Mouse (Mus musculus): Measurements from ENCODE around the gene Fli1. TPM values are rescaled to one million over a fixed set of nuclear protein-coding genes. Genes with fewer than 3 reads are reported as not detected.

Fli1 gene
- polyA plus RNA-seq, 1 experiment from 2014 or later, result 3.6 TPM

DNA sequence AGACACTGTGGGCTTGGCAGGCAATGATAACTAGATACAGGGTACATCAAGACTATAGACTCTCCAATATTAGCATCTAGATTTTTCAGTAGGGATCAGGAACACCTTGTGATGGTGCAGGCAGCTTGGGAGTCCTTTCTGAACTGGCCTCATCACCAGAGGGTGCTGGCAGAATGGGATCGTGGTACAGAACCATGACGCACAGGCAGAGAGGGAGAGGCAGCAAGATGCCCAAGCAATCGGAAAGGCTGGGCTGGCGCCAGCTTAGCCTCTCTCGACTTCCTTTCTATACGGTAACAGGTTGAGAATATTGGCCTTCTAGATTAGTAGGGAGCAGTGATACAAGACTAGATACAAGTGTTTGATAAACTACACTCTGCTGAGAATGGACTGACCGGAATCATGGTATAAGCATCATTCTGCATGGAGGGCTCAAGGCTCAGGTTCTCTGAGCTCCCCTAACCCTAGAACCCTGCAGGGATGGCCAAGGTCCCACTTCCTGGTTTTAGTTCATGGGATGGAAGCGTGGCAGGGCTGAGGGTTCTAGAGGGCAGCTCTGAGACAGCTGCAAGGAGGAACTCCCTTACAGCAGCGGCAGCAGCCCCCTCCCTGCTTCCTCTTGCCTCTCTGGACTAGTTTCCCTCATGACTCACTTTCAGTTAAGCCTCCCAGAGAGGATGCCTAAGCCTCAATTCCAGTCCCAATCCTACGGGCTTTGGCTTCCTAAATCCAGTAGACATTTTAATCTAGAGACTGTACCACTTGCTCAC, 67.9 kb downstream of the Fli1 start:
- Histone ChIP-seq H3K36me3 (ENCODE audit: control insufficient read depth, insufficient read depth, low read length) (no peaks in the 10 kb centered on the region), H3K9me3 (ENCODE audit: control insufficient read depth, low read length) (no peaks in the 10 kb centered on the region), H3K27ac (ENCODE audit: low read depth, low read length) (no peak overlapping the region), H3K4me3 (ENCODE audit: low read depth, low read length) (no peak overlapping the region), H3K4me1 (ENCODE audit: control insufficient read depth, insufficient read depth, low read length) (no peaks in the 10 kb centered on the region), H3K9ac (replicated peaks; ENCODE audit: low read depth, low read length) (no peak overlapping the region), H3K27me3 (ENCODE audit: control insufficient read depth, insufficient read depth, low read length) (no peaks in the 10 kb centered on the region), H3K4me2 (ENCODE audit: low read depth, low read length) (no peak overlapping the region)
- 86% methylated on average over 10 of the region's 10 CpGs for WGBS
- ATAC-seq (ENCODE audit: low read depth), result no peak

DNA sequence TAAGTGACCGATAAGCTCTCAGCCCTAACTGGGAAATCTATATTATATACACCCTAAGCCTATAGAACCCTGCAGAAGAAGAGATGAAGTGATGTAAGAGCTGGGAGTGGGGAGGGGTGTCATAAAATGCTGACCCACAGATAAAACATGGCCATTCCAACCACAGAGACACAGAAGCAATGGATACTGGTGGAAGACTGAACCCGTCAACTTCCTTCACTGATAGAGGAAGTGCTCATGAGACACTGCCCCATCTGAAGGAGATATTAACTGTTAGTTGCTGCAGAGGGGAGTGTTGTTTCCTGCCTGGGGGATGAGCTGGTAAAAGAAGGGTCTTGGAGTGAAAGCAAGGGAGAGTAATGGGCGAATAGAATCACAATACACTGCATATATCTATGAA, 70.3 kb downstream of the Fli1 start:
- H3K9ac ChIP-seq (replicated peaks; ENCODE audit: low read depth, low read length), result no peak overlapping the region
- no peak overlapping the region for H3K4me3 ChIP-seq (ENCODE audit: low read depth, low read length)
- no peaks in the 10 kb centered on the region for H3K9me3 ChIP-seq (ENCODE audit: control insufficient read depth, low read length)
- no peaks in the 10 kb centered on the region for H3K27me3 ChIP-seq (ENCODE audit: control insufficient read depth, insufficient read depth, low read length)
- H3K4me1 ChIP-seq (ENCODE audit: control insufficient read depth, insufficient read depth, low read length), result no peaks in the 10 kb centered on the region
- WGBS, result 93% methylated on average over 3 of the region's 3 CpGs
- no peak overlapping the region for H3K27ac ChIP-seq (ENCODE audit: low read depth, low read length)
- no peak for ATAC-seq (ENCODE audit: low read depth)
- H3K36me3 ChIP-seq (ENCODE audit: control insufficient read depth, insufficient read depth, low read length), result no peaks in the 10 kb centered on the region
- no peak overlapping the region for H3K4me2 ChIP-seq (ENCODE audit: low read depth, low read length)

DNA sequence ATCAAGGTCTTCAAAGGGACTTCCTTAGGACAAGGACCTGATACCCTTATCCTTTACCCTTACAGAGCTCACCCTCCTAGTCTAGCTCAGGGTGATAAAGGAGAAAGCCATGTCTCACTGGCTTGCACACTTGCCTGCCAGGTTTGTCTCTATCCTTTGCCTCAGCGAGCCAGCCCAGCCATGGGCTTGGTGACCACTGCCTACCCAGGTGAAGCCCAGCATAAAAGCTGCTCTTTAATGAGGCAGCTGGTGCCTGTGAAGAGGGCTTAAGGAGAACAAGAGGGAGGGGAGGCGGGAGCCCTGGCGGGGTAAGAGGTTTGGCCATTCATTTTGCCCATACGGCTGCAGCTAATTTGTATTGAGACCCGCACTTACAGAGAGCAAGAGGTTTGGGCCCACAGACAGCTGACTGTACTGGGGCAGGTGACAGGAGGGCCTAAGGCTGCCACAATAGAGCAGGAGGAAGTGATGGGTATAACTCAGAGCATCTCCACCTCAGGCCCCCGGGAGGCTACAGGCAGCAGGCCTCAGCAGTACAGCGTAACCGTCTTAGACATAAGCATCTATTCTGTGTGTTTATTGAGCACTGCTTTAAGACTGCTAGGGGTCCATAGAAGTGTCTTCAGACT, 73.4 kb downstream of the Fli1 start:
- no peaks in the 10 kb centered on the region for H3K27me3 ChIP-seq (ENCODE audit: control insufficient read depth, insufficient read depth, low read length)
- no peak for ATAC-seq (ENCODE audit: low read depth)
- no peak overlapping the region for H3K27ac ChIP-seq (ENCODE audit: low read depth, low read length)
- no peak overlapping the region for H3K9ac ChIP-seq (replicated peaks; ENCODE audit: low read depth, low read length)
- H3K36me3 ChIP-seq (ENCODE audit: control insufficient read depth, insufficient read depth, low read length), result no peaks in the 10 kb centered on the region
- H3K9me3 ChIP-seq (ENCODE audit: control insufficient read depth, low read length), result no peaks in the 10 kb centered on the region
- WGBS, result 57% methylated on average over 8 of the region's 8 CpGs
- H3K4me1 ChIP-seq (ENCODE audit: control insufficient read depth, insufficient read depth, low read length), result no peaks in the 10 kb centered on the region; the same call in 1 of the 2 replicates
- no peak overlapping the region for H3K4me3 ChIP-seq (ENCODE audit: low read depth, low read length)
- no peak overlapping the region for H3K4me2 ChIP-seq (ENCODE audit: low read depth, low read length)

DNA sequence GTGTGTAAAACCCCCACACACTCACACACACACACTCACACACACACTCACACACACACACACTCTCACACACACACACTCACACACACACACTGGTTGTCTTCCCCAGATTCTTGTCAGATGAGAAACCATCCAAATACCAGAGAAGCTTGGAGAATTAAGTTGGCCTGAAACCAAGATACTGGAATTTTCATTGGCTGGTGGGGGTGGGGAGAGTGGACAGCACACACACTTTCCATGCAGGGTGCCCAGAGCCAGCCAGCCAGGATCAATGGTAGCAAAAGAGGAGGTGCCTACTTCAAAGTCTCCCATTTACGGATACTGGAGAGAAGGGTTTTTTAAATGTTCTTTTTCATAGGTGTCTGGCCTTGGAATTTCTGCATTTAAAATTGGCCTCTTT, 74.3 kb downstream of the Fli1 start:
- ATAC-seq (ENCODE audit: low read depth), result no peak
- 71% methylated on average over 1 of the region's 1 CpGs for WGBS
- no peaks in the 10 kb centered on the region for H3K36me3 ChIP-seq (ENCODE audit: control insufficient read depth, insufficient read depth, low read length)

DNA sequence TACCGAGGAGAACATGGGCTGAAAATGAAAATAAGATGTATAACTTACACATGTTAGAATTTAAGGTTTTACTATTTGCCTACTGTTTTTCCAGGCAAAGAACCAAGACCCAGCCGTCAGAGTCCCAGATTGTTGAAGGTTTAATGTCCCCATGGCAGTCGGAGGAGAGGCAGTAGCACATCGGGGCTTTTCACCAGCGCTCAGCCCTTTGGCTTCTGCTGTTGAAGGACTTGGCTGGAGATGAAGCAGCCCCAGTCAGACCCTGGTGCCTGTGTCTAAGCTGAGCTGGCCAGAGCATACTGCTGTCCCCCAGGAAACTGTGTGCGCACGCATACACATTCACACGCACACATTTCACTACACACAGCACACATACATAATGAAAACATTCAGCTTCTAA, 75.2 kb downstream of the Fli1 start:
- WGBS, result 80% methylated on average over 8 of the region's 8 CpGs
- no peak for ATAC-seq (ENCODE audit: low read depth)

More for the DNA sequence above, 74.3 kb downstream of the Fli1 start:
- no peak overlapping the region for H3K4me3 ChIP-seq (ENCODE audit: low read depth, low read length)
- no peak overlapping the region for H3K9ac ChIP-seq (replicated peaks; ENCODE audit: low read depth, low read length)
- no peaks in the 10 kb centered on the region for H3K9me3 ChIP-seq (ENCODE audit: control insufficient read depth, low read length)
- no peaks in the 10 kb centered on the region for H3K27me3 ChIP-seq (ENCODE audit: control insufficient read depth, insufficient read depth, low read length)
- H3K4me2 ChIP-seq (ENCODE audit: low read depth, low read length), result no peak overlapping the region
- no peak overlapping the region for H3K27ac ChIP-seq (ENCODE audit: low read depth, low read length)
- no peaks in the 10 kb centered on the region; the same call in 1 of the 2 replicates for H3K4me1 ChIP-seq (ENCODE audit: control insufficient read depth, insufficient read depth, low read length)

DNA sequence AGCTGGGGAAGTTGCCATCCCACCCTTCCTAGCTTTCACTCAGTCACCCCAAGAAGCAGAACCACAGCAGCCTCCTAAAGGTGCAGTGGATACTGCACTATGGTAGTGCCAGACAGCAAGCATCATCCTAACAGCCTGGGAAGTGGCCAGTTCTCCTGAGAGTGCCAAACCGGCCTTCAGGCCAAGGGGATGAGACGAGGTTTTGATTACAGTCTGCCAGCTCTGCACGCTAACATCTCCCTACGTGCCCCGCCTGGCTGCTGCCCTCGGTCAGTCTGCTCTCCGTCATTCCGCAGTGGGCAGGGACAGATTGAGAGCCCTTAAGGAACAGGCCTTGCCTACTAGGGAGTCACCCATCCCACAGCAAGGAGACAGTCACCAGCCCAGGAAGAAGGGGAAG, 75.8 kb downstream of the Fli1 start:
- Histone ChIP-seq H3K27me3 (ENCODE audit: control insufficient read depth, insufficient read depth, low read length) (no peaks in the 10 kb centered on the region), H3K36me3 (ENCODE audit: control insufficient read depth, insufficient read depth, low read length) (no peaks in the 10 kb centered on the region), H3K9me3 (ENCODE audit: control insufficient read depth, low read length) (no peaks in the 10 kb centered on the region), H3K9ac (replicated peaks; ENCODE audit: low read depth, low read length) (no peak overlapping the region), H3K4me3 (ENCODE audit: low read depth, low read length) (no peak overlapping the region), H3K27ac (ENCODE audit: low read depth, low read length) (no peak overlapping the region), H3K4me1 (ENCODE audit: control insufficient read depth, insufficient read depth, low read length) (no peaks in the 10 kb centered on the region; the same call in 1 of the 2 replicates), H3K4me2 (ENCODE audit: low read depth, low read length) (no peak overlapping the region)
- no peak for ATAC-seq (ENCODE audit: low read depth)
- 74% methylated on average over 8 of the region's 8 CpGs for WGBS

More for the DNA sequence above, 75.2 kb downstream of the Fli1 start:
- Histone ChIP-seq H3K27me3 (ENCODE audit: control insufficient read depth, insufficient read depth, low read length) (no peaks in the 10 kb centered on the region), H3K36me3 (ENCODE audit: control insufficient read depth, insufficient read depth, low read length) (no peaks in the 10 kb centered on the region), H3K4me1 (ENCODE audit: control insufficient read depth, insufficient read depth, low read length) (no peaks in the 10 kb centered on the region; the same call in 1 of the 2 replicates), H3K4me3 (ENCODE audit: low read depth, low read length) (no peak overlapping the region), H3K9ac (replicated peaks; ENCODE audit: low read depth, low read length) (no peak overlapping the region), H3K9me3 (ENCODE audit: control insufficient read depth, low read length) (no peaks in the 10 kb centered on the region), H3K27ac (ENCODE audit: low read depth, low read length) (no peak overlapping the region), H3K4me2 (ENCODE audit: low read depth, low read length) (no peak overlapping the region)

DNA sequence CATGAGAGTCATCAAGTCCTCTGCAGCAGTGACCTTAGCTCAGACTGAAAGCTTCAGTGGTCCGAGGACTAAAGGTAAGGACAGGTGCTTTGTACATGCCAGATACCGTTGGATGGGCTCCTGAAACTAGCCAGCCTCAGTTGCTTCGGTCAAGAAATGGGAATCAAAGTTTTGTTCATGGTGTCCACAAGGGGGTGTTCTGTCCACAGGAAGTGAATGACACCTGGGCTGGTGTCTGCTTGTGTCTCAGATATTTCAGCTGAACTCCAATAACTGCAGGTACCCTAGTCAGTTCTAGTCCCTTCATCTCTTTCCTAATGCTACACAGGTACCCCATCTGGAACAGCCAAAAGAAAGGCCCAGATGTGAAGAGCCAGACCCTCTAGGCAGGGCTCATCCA, 86.0 kb downstream of the Fli1 start:
- ATAC-seq (ENCODE audit: low read depth), result no peak
- H3K4me3 ChIP-seq (ENCODE audit: low read depth, low read length), result no peak overlapping the region
- H3K4me2 ChIP-seq (ENCODE audit: low read depth, low read length), result no peak overlapping the region
- H3K36me3 ChIP-seq (ENCODE audit: control insufficient read depth, insufficient read depth, low read length), result no peaks in the 10 kb centered on the region
- no peak overlapping the region for H3K27ac ChIP-seq (ENCODE audit: low read depth, low read length)
- no peaks in the 10 kb centered on the region for H3K9me3 ChIP-seq (ENCODE audit: control insufficient read depth, low read length)
- no peaks in the 10 kb centered on the region for H3K4me1 ChIP-seq (ENCODE audit: control insufficient read depth, insufficient read depth, low read length)
- no peaks in the 10 kb centered on the region for H3K27me3 ChIP-seq (ENCODE audit: control insufficient read depth, insufficient read depth, low read length)
- whole genome bisulfite sequencing, result 85% methylated on average over 3 of the region's 3 CpGs
- H3K9ac ChIP-seq (replicated peaks; ENCODE audit: low read depth, low read length), result no peak overlapping the region

DNA sequence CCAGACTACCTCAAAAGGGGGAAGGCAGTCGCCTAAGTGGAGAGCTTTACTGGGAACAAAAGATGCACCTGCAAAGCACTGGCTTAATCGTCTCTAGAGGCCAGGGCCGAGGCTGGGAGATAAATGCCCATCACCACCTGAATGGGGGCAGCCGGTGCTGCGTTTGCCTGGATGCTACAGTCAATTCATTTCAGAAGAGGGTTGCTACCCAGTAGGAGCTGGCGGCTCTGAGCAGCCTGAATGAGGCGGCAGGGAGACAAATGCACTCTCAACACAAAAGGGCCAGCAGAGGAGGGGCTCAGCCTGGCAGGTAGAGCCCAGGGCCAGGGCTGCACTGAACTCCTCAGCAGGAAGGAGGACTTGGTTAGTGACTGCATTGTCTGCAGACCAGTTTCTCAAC, 92.5 kb downstream of the Fli1 start:
- no peak overlapping the region for H3K4me2 ChIP-seq (ENCODE audit: low read depth, low read length)
- H3K27ac ChIP-seq (ENCODE audit: low read depth, low read length), result no peak overlapping the region
- no peak overlapping the region for H3K4me3 ChIP-seq (ENCODE audit: low read depth, low read length)
- no peaks in the 10 kb centered on the region for H3K36me3 ChIP-seq (ENCODE audit: control insufficient read depth, insufficient read depth, low read length)
- 9% methylated on average over 7 of the region's 7 CpGs for WGBS
- ATAC-seq (ENCODE audit: low read depth), result no peak
- H3K9ac ChIP-seq (replicated peaks; ENCODE audit: low read depth, low read length), result no peak overlapping the region
- no peaks in the 10 kb centered on the region for H3K27me3 ChIP-seq (ENCODE audit: control insufficient read depth, insufficient read depth, low read length)
- H3K4me1 ChIP-seq (ENCODE audit: control insufficient read depth, insufficient read depth, low read length), result no peaks in the 10 kb centered on the region
- no peaks in the 10 kb centered on the region for H3K9me3 ChIP-seq (ENCODE audit: control insufficient read depth, low read length)

DNA sequence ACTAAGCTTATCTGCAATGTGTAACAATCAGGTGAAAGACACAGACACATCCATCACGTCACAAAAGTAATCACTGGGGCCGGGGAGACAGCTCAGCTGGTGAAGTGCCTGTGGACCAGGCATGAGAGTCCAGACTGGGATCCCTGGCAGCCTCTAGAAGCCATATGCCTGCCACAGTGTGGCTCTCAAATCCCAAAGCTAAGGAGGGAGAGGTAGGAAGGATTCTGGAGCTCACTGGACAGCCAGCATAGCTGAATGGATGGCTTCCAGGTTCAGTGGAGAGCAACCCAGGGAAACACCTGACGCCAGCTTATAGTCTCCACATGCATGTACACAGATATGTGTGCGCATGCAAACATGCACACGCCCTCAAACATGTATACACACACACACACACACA, 93.9 kb downstream of the Fli1 start:
- no peaks in the 10 kb centered on the region for H3K4me1 ChIP-seq (ENCODE audit: control insufficient read depth, insufficient read depth, low read length)
- H3K9ac ChIP-seq (replicated peaks; ENCODE audit: low read depth, low read length), result no peak overlapping the region
- H3K36me3 ChIP-seq (ENCODE audit: control insufficient read depth, insufficient read depth, low read length), result no peaks in the 10 kb centered on the region
- ATAC-seq (ENCODE audit: low read depth), result no peak
- no peak overlapping the region for H3K4me3 ChIP-seq (ENCODE audit: low read depth, low read length)
- H3K27me3 ChIP-seq (ENCODE audit: control insufficient read depth, insufficient read depth, low read length), result no peaks in the 10 kb centered on the region
- H3K4me2 ChIP-seq (ENCODE audit: low read depth, low read length), result no peak overlapping the region
- no peaks in the 10 kb centered on the region for H3K9me3 ChIP-seq (ENCODE audit: control insufficient read depth, low read length)
- no peak overlapping the region for H3K27ac ChIP-seq (ENCODE audit: low read depth, low read length)
- 85% methylated on average over 5 of the region's 5 CpGs for WGBS

Measured in neural tube, embryonic 14.5 days (tissue).